Mouse (Mus musculus) lung, adult 2 months (tissue): Measurements from ENCODE around the gene Agtpbp1.

Experiments used
- CTCF ChIP-seq: fragments of 200-500 bp; IDR thresholded peaks from 2 replicates; pipeline ENCODE4 v1.5.1; 2011; ENCODE audit warnings: mild to moderate bottlenecking, low read length, control low read depth; ENCODE audit not compliant: insufficient read depth
- POLR2A ChIP-seq: fragments of 200-500 bp; IDR thresholded peaks from 2 replicates; pipeline ENCODE4 v1.6.1; 2011; ENCODE audit warnings: low read depth, mild to moderate bottlenecking, control low read depth, low read length, borderline replicate concordance; ENCODE audit errors: extremely low read depth

GRCm38 (mm10) chr13:59467591-59467990 lies 117.4 kb downstream of the Agtpbp1 start:
- TF ChIP-seq CTCF = no peak
- no peak for TF ChIP-seq POLR2A
